Comparison of ENCODE assay signal across 16 mouse cellular contexts in the genomic region with DNA sequence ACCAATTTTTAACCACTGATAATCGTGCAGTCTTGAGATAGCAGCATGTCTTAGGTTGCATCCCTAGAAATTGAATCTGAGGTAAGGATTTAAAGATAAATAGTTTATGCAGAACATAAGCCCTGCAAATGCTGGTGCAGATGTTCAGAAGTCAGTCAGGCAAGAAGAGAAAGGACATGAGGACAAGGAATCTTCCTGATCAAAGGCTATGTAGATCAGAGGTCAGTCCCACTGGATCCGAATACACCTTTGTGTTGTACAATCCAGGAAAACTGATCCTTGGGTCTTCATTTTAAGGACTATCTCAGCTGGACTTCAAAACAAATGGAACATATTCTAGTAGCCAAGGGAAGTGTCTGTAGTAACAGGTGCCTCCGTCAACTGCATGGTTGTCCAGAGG.
"Had no signal": no experiment of that assay in that cellular context is flagged by ENCODE, and none has a peak within 500 bp of the region (broad histone marks: within the 10 kb centered on the region; RNA-seq: fewer than 3 reads in every experiment).

No protein-coding gene starts in this region.

- H3K4me3 ChIP-seq: neural tube, embryonic 13.5 days; neural tube, embryonic 15.5 days; stomach, embryonic 15.5 days had no signal

- DNase-seq: retina, postnatal 1 day; right cerebral cortex, adult 18-20 months; right cerebral cortex, postnatal 14 days; right cerebral cortex, postnatal 25 days; right cerebral cortex, postnatal 4 days; spleen, adult 18-20 months; thymus, adult 18-20 months; thymus, adult 2 months; thymus, postnatal 14 days; thymus, postnatal 25 days; thymus, postnatal 36 days; thymus, postnatal 4 days had no signal

- H3K36me3 ChIP-seq: neural tube, embryonic 13.5 days; neural tube, embryonic 15.5 days; stomach, embryonic 15.5 days had no signal

- H3K9me3 ChIP-seq: neural tube, embryonic 13.5 days; neural tube, embryonic 15.5 days; stomach, embryonic 15.5 days had no signal

- H3K4me1 ChIP-seq: neural tube, embryonic 13.5 days; neural tube, embryonic 15.5 days; stomach, embryonic 15.5 days had no signal

- H3K27me3 ChIP-seq: neural tube, embryonic 13.5 days; neural tube, embryonic 15.5 days; stomach, embryonic 15.5 days had no signal

- H3K4me2 ChIP-seq: neural tube, embryonic 13.5 days; neural tube, embryonic 15.5 days; stomach, embryonic 15.5 days had no signal

- H3K27ac ChIP-seq: neural tube, embryonic 13.5 days; neural tube, embryonic 15.5 days; stomach, embryonic 15.5 days; stomach, postnatal 0 days had no signal

- H3K9ac ChIP-seq: neural tube, embryonic 13.5 days; neural tube, embryonic 15.5 days; stomach, embryonic 15.5 days had no signal
